Mouse (Mus musculus): ENCODE measurements around the gene Pald1. TPM values are rescaled to one million over a fixed set of nuclear protein-coding genes. Genes with fewer than 3 reads are reported as not detected.

Pald1 gene
- polyA plus RNA-seq, 1 experiment from 2014 or later: 24.1 TPM

GRCm38 (mm10) chr10:61273081-61273843 is 110.1 kb downstream of the Pald1 start, which contains the start of gene Adamts14:
TSS of gene Adamts14 (minus strand) at chr10:61273438.
- peak within 1 kb of the TSS; percentile 52 for H3K27ac ChIP-seq
- H3K27me3 ChIP-seq: 0 out of 2 replicates have a peak, but pooled peaks cover 10% of the 10 kb centered on the region
- peak within 1 kb of the TSS; percentile 85 for H3K4me2 ChIP-seq (replicated peaks)
- H3K4me3 ChIP-seq: peak within 1 kb of the TSS; percentile 63
- WGBS: 1% methylated on average over 44 of the region's 75 CpGs
- no peaks in the 10 kb centered on the region for H3K36me3 ChIP-seq
- peaks cover 26% of the 10 kb centered on the region for H3K4me1 ChIP-seq
- H3K9me3 ChIP-seq: no peaks in the 10 kb centered on the region
- peak; percentile 78 for ATAC-seq (ENCODE audit: low FRiP score, low read depth)
- H3K9ac ChIP-seq: peak within 1 kb of the TSS; percentile 77

GRCm38 (mm10) chr10:61272631-61273030 is 110.7 kb downstream of the Pald1 start:
- H3K27ac ChIP-seq: 0 out of 2 replicates have a peak overlapping the region, but pooled peaks have one; percentile 52

GRCm38 (mm10) chr10:61272089-61272626 is 111.2 kb downstream of the Pald1 start:
- Histone ChIP-seq H3K4me3 (peak overlapping the region; percentile 63), H3K36me3 (no peaks in the 10 kb centered on the region), H3K4me2 (replicated peaks) (peak overlapping the region; percentile 85), H3K27me3 (0 out of 2 replicates have a peak, but pooled peaks cover 10% of the 10 kb centered on the region), H3K9me3 (no peaks in the 10 kb centered on the region), H3K4me1 (peaks cover 26% of the 10 kb centered on the region), H3K9ac (peak overlapping the region; percentile 77; the same call in 1 of the 2 replicates), H3K27ac (no peak overlapping the region)
- WGBS: 51% methylated on average over 8 of the region's 8 CpGs
- no peak for ATAC-seq (ENCODE audit: low FRiP score, low read depth)

More at GRCm38 (mm10) chr10:61272631-61273030, 110.7 kb downstream of the Pald1 start:
- Histone ChIP-seq H3K9ac (peak overlapping the region; percentile 77), H3K4me3 (peak overlapping the region; percentile 63), H3K36me3 (no peaks in the 10 kb centered on the region), H3K4me1 (peaks cover 26% of the 10 kb centered on the region), H3K27me3 (0 out of 2 replicates have a peak, but pooled peaks cover 10% of the 10 kb centered on the region), H3K9me3 (no peaks in the 10 kb centered on the region), H3K4me2 (replicated peaks) (peak overlapping the region; percentile 85)
- ATAC-seq (ENCODE audit: low FRiP score, low read depth): no peak
- WGBS: 45% methylated on average over 5 of the region's 5 CpGs

Other genes starting within 250 kb of the Pald1 start
- 81.5 and 89.3 TPM in 2 replicates for gene Sgpl1, start 235.8 kb downstream of the Pald1 start, polyA plus RNA-seq (2015; fragmentation: Nextera tagmentation; extraction: Ambion mirVana)
- gene Tbata, start 211.6 kb downstream of the Pald1 start, polyA plus RNA-seq (2015; fragmentation: Nextera tagmentation; extraction: Ambion mirVana): not detected in 2 replicates
- 2.1 and 2.8 TPM in 2 replicates for gene Adamts14, start 110.1 kb downstream of the Pald1 start, polyA plus RNA-seq (2015; fragmentation: Nextera tagmentation; extraction: Ambion mirVana)
- gene Prf1, start 85.7 kb downstream of the Pald1 start, polyA plus RNA-seq (2015; fragmentation: Nextera tagmentation; extraction: Ambion mirVana): 0.05 TPM in 1 of 2 replicates, not detected in the other
- 0.19 and 0.20 TPM in 2 replicates for gene Nodal, start 34.4 kb upstream of the Pald1 start, polyA plus RNA-seq (2015; fragmentation: Nextera tagmentation; extraction: Ambion mirVana)
- gene Eif4ebp2, start 69.1 kb upstream of the Pald1 start, polyA plus RNA-seq (2015; fragmentation: Nextera tagmentation; extraction: Ambion mirVana): 70.6 and 72.2 TPM in 2 replicates
- gene Lrrc20, start 92.3 kb upstream of the Pald1 start, polyA plus RNA-seq (2015; fragmentation: Nextera tagmentation; extraction: Ambion mirVana): 11.5 and 11.7 TPM in 2 replicates
- gene Npffr1, start 212.0 kb upstream of the Pald1 start, polyA plus RNA-seq (2015; fragmentation: Nextera tagmentation; extraction: Ambion mirVana): 0.05 and 0.11 TPM in 2 replicates

Measured in limb, embryonic 13.5 days (tissue).